Mouse (Mus musculus): ENCODE data around the gene Zfp870.

- TF ChIP-seq GATA1 (IDR thresholded peaks at IDR 0.05; ENCODE audit: borderline replicate concordance, low read length): no peak
- TF ChIP-seq FLI1 (IDR thresholded peaks at IDR 0.05; ENCODE audit: low read length): no peak
Observed at GRCm38 (mm10) chr17:32939831-32940230, 48.4 kb upstream of the Zfp870 start.

Measured in megakaryocyte, embryonic 14.5 days (primary cell).